Mouse (Mus musculus) T-cell, adult 2 months (primary cell): ENCODE measurements around the gene Slc7a11.
A peak's percentile ranks its signal among the peaks of the same experiment; 100 is the strongest.

Source experiments
- DNase-seq: peaks from one replicate; pipeline ENCODE4 v3.0.0; 2022; ENCODE audit warnings: low spot score

Slc7a11 gene

DNA sequence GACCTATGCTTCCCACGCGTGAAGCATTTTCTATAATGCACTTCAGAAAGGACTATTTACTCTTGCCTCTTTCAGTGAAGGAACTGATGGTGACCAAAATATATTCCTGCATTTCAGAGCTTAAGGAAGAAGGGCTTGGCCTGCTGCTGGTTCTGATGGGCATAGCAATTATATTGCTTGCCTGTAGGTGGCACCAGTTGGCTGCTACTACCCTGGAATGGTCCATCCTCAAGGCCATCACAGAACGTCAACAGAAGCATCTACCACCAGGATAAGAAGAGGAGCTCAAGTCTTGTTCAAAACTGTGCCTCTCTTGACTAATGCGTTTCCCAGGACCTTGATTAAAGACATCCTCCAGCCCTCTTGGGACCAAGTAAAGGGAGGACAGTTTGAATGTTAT lies 139.3 kb downstream of the Slc7a11 start:
- DNase-seq = peak; percentile 2

DNA sequence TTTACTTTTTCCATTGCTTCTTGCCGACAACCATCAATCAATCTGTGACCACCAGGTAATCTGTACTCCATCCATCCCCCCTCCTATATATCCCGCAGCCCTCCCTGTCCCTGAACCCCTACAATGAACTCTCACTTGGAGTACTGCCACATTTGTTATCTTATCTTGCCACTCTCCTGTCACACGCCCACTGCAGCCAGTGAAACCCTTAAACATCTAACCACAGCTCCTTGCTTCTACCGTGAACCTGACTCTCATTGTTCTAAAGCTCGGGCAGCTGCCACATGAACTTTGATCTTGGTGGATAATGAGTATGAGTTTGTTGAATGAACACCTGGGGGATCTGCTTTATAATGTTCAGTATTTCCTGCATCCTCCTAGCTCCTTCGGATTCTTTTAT lies 140.8 kb downstream of the Slc7a11 start:
- no peak for DNase-seq

DNA sequence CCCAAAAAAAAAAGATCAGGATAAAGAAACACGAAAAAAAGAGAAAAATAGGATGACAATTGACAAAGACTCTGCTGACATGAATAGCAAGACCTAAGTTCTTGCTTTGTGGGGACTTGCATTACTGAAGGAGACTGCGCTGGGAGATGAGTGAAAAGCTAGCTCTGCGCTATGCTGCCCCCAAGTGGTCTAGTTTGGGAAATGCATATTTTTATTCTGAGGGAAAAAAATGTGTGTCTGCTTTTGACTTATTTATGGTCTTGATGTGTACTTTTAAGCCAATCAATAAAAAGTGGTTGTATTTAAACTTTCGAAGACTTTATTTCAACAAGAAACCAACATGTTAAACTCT lies 142.5 kb downstream of the Slc7a11 start:
- DNase-seq = peak; percentile 19

DNA sequence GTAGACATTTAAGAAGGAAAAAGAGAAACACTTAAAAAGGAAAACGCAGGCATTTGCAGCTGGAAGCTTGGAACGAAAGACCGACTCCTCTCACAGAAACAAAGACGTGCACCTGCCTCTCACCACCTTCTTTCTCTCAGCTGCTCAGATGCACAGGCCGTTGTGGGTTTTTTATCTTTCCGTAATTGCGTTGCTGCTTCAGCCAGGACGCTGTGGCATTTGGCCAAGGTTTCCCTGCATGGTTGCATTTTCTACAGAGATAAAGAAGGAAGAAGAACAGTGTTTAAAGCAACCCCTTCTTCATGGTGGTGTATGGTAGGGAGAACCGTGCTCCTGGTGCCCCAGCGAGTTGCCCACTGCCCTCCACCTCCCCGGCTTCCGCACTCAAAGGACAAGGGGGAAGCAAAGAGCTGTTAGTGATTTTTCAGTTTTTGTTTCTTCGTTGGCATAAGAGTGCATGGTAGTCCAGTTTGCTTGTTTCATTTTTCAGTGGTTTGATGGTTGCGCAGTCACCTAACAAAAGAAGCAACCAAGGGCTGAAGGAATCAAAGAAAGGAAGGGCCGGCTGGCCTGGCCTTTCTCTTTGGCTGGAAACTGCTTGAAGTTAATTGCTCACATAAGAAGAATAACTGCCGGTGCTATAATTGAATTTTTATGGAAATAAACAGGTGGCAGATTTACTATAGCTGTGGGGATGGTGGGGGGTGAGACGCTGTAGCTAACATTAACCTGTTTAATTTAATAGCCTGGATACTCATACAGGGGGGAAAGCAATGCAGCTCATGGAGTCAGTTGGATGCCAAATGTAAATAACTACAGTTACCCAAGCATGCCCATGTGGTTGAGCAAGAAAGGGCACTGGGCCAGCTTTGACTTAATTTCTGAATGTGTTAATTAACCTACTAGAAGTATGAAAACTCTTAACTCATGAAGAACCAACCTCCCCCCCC lies 143.1 kb downstream of the Slc7a11 start:
- DNase-seq = no peak

DNA sequence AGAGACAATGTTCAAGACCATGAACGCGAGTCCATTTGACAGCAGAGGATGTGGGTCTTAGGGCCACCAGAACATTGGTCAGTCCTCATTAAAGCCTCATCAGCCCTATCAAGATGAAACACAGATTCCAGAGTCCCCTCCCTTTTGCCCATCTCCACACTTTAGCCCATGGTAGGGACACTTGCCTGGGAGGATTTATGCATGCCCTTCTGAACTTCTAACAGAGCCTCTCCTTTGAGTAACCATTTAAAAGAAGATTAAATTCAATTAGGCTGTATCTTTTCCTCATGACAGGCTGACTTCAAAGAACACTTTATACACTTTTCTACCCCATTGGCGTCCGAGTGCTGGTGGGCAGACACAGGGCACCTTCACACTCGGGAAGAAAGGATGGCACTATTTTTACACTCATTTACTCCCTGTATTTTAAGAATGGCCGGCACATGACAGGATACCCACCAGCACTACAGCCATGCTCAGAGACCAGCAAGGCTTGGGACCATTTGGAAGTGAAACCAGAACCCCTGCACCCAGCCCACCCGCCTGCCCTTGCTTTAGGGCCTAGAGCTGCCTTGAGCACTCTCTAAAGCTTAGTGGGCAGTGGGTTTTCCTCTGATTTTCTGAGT lies 144.9 kb downstream of the Slc7a11 start:
- no peak for DNase-seq

DNA sequence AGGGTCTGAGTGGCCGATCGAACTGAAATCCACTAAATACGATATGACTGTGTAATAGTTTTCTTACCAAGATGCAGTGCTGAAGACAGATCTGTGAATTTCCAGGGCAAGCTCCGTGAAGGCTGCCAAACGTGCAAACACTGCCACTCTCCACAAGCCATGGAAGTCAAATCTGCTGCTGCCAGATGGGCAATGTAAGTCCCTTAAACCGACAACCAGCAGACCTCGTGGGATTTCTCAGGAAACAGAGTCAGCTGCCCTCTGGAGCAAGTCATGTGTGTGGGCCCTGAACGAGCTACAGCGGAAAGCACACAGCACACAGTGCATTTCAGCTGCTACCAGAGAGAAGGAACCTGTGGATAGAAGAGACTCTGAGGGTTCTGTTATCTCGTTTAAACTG lies 146.5 kb downstream of the Slc7a11 start:
- no peak for DNase-seq

DNA sequence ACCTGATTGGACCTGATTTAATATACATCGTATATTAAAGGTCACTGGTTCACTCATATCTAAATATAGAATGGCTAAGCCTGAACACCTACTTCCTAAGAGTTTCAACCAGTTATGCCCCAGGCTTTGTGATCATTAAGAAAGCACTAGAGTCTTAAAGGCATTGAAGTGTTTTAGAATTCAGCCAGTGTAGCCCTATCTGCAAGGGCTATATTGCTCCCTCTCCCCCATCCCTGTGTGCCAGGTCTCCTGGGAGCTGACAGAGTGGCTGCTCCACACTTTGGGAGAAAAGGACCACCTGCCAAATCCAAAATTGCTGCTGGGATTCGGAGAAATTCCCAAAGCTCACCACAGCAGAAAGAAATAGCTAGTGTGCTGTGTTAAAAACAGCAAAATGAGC lies 168.4 kb downstream of the Slc7a11 start:
- DNase-seq = no peak

DNA sequence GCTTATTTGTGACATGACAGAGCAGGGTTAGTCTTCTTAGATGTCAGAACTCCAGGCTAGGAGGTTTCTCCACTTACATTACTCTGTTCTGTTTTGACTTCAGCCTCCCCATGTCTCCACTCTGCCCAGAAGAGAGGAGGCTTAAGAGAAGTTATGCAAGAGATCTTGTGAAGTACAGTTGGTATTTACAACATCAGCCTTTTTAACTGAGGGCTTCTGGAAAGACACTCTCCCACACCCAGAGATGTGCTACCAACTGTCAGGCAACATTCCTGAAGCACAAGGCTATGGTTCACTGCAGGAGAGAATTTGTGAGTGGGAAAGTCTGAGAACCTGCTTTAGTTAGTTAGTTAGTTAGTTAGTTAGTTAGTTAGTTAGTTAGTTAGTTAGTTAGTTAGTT lies 171.2 kb downstream of the Slc7a11 start:
- DNase-seq = no peak

DNA sequence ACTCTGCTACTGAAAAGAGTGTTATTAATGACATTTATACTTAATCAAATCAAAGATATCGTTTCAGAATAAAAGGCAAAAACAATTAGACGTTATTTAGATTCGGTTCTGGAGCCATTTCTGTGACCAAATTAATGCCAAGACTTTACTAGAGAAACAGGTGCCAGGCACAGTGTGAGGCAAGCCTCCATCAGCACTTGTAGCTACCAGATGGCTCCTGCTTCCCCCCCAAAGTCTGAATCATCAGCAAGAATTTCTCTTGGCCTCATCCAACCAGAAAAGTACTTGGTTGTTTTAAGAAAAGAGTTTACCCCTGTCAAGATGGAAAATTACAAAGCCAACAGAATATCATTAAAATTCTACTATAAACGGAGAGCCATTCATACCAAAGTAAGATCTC lies 173.7 kb downstream of the Slc7a11 start:
- no peak for DNase-seq

DNA sequence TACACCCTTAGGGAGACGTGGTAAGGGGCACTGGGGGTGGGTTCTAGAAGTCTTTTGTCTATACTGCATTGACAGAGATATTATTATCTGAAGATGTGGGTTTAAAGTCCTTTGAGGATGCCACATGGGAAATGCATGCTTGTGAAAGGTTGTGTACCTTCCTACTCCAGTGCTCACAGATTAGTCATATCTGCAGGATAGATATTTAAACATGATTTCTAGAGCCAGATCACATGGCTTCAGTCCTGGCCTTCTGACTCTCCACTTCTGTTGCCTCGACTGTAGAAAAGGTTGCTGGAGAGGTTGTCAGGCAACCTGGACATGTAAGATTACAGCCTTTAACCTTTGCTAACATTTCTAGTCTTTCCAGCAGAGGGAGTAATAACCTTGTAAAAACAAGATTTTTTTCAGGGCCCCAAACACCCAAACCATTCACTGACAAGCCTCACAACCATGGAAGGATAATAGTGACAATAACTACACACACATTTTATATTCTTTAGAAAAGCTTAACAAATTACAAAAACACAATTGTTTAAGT lies 180.8 kb downstream of the Slc7a11 start:
- DNase-seq = no peak

DNA sequence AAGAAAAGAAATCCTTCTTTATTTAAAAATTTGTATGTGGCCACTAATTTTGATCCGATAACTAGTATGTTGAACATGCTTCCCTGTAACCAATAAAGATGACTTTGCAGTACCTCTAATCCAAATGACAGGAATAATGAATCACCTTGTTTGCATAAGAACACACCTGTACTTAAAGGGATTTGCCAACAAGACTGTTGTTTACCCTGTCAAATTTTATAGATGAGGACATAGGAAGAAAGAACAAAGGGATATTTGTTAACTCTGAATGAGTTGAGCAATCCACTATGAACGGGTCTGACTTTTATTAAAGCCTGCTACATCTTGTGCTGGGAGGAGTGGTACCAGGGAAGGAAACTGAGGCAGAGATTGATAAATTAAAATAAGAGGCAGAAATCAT lies 181.3 kb downstream of the Slc7a11 start:
- no peak for DNase-seq

DNA sequence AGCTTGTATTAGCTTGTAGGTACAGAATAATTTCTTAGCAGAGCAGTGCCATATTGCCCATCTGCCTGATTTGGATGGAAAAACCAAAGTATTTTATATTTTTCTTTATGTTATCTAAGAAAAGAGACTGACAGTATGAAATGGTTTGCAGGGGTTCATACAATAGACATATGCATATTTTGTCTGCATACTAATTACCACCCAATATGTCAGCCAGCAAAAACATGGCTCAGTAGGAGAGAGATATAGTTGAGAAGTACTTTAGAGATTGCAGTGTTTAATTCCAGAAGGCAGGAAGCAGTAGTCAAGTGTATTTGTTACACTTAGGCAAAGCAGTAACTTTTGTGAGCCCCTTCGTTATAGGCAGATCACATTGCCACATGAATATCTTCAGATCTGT lies 182.7 kb downstream of the Slc7a11 start:
- no peak for DNase-seq

DNA sequence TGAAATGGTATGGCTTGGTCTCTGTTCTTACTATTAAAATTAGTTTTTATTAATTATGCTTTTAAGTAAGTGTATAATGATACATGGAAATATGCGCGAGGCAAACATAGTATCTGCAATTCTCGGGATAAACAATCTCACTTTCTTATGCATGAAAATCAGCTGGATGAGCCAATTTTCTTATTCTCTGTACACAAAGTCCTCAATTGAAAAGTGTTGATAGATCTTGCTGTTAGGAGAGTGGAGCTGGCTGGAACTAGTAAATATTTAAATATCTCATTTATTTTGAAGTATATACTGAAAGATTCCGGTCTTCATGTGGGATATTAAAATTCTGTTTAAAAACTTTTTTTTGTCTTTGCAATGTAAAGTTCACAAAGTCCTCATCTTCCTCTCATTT lies 184.6 kb downstream of the Slc7a11 start:
- DNase-seq = no peak

DNA sequence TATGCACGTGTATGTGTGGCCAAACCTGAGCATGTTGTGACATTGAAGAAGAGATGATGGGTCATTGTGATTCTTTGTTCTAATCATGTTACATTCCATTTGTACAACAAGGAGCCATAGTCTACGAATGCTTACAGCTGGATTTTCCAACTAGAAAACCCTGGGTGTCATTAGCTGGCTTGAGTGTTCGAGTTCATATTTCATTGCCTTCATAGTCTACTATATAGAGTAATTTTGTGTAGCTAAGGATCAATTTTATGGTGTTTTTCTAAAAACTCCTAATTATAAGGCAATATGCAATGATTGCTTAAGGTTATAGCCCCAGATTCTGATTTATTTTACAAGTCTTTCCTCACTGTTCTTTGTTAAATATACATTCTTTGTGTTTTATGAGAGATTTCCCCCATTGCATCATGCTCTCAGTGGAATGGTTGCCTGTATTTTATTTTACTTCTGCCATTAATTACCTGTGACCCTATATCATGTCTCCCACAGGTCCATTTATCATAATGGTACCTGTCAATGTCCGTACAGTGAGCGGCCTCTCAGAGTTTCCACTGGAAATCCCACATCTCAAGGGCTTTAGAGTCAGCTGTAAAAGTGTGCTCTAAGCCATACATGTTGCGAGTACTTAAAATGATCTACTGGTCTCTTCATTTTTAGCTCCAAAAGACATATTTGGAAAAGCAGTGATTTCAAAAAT lies 193.7 kb downstream of the Slc7a11 start:
- DNase-seq = no peak

DNA sequence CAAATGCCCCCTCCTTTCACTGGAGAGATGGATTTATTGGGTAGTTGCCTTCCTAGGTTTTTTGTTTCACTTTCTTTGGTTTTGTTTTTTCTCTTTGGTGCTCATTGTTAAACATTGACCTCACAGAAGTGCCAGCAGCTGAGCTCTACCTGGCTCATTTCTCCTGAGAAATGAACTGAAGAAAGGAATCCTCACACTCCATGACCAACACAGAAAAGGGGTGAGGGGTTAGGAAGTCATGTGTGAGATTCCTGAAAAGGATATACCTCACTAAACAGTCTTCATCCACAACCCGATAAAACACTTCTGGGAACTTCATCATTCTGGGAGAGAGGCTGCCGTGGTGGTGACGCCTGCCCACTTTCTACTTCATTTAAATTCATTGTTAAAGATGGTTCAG lies 207.4 kb downstream of the Slc7a11 start:
- no peak for DNase-seq

DNA sequence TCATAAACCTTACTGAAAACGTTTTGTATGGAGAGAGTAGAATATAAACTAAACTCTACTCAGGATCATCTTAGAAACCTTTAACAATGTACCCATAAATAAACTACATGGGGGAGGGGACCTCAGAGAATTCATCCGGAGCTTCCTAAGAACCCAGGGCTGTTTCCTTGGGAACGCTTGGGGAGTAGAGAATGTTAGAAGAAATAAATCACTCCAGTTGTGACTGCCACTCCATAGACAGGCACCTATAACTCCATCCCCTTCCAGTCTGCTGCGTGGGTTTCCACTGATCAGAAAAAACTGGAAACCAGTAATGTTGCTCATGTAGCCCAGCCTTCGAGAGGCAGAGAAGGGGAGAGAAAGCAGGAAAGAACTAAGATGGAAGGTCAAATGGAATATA lies 210.3 kb downstream of the Slc7a11 start:
- no peak for DNase-seq

DNA sequence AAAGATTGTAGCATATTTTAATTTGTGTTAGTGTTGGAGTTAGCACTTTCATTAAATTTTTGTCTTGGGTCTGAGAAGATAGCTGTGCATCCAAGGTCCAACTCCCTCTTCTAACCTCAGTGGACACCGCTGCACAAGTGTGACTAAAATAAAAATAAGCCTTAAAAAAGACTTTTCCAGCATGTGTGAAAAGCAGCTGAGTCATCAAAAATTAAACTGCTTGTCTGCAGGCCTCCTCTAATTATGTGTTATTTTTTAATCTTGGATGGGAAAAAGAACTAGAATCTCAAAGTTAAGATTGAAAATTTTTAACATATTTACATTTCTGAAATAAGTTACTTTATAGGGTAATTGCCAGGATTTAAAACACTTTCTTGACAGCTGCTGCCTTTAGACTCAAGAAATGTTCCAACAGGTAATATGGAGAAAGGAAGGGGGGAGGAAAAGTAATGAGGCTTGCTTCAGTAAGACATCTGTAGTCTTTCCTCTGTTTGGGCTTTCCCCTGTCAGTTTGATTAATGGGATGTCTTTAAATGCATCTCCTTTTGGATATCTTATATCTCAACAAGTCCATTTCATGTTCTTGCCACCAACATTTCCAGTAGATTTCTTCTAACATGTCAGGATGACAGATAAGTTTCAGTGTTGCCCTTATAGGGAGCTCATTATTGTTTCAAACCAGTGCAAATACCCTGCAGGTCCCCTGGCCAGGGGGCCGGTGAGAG lies 218.9 kb downstream of the Slc7a11 start:
- DNase-seq = no peak

DNA sequence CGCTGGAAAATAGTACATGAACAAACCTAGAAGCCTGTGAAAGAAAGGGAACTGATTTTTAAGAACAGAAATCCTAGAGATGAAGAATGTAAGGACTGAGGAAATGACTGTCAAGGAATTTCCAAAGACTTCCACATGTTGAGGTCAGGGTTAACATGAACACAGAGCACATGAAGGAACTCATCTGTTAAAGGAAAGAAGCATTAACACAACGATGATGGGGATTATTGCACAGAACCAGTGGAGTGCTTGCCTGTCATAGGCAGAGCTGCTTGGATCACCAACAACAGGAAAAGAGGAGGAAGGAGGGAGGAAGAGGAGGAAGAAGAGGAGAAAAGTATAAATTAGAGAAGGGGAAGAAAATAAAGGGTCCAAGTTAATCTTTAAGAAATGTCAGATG lies 223.0 kb downstream of the Slc7a11 start:
- no peak for DNase-seq

DNA sequence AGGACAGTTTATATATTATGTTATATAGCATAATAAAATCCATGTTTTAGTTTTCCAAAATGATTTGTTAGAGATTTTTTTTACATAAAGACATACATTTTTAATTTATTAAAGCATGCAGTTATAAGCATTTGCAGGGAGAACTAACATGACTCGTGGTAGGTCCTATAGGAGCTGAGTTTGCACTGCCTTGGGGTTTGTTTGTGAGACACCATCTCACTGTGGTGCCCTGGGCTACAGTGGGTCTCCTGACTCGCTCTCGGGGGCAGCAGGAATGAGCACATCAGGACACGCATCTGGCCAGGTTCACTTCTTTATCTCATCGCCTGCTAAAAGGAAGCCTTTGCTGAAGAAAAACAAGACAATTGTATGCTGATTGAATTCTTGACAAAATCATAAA lies 257.0 kb downstream of the Slc7a11 start:
- DNase-seq = no peak

DNA sequence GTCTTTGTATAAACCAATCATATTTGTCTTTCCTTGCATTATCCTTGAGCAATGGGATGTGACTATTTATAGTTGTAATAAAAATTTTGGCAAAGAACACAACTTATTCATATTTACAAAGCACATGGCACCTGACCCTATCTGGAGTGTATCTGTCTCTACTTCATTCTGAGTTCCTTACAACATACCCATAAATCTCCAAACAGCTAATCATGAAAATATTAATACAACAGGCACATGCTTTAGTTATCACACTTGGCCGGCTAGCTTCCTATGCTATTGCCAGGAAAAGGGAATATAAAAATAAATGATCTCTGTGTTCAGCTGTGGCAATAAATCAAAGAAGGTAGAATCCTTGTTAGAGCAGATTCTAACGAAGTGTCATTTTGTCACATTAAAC lies 257.5 kb downstream of the Slc7a11 start:
- DNase-seq = no peak

DNA sequence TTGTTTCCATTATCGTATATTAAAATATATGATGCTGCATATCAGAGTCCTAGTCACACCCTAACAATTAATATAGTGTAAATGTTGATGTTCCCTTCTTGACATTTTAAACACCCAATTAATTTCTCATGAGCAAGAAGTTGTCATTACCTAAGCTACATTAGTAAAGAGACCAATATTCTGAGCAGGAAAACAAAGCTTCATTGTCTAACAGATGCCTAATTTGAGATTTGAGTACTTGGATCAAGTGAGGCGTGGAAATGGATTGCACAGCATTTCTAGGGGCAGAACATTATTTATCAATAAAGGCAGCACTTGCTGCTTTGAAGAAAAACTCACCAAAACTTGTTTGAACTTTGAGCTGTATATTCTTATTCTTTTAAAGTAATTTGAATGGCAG lies 282.7 kb downstream of the Slc7a11 start:
- no peak for DNase-seq

DNA sequence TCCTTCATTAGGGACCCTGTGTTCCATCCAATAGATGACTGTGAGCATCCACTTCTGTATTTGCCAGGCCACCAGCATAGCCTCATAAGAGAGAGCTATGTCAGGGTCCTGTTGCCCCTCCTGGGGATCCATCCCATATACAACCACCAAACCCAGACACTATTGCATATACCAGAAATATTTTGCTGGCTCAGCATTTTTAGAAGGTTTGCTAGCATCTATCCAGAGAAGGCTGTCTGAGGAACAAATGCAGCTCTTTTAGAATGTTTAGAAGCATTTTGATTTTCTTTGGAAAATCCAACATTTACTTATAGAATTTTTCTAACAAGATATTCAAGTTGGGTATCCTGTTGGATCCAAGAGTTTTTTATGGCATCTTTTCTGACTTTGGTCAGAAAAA lies 299.3 kb downstream of the Slc7a11 start:
- DNase-seq = no peak
